Mouse (Mus musculus) intestine, embryonic 16.5 days (tissue): ENCODE measurements around the gene Robo4. TPM values are rescaled to one million over a fixed set of nuclear protein-coding genes. Genes with fewer than 3 reads are reported as not detected.
A peak's percentile ranks its signal among the peaks of the same experiment; 100 is the strongest.

Experiments
- ATAC-seq: fragments of 200-750 bp; cut with Nextera tagmentation; 2 replicates; pipeline ENCODE4 v1.8.0; 2017; ENCODE audit warnings: moderate TSS enrichment, moderate library complexity
- H3K27ac ChIP-seq: fragments of 300-500 bp; sonication (generic); 2 replicates; pipeline ENCODE4 v1.5.1; 2014; ENCODE audit warnings: mild to moderate bottlenecking, low read length
- H3K27me3 ChIP-seq: fragments of 300-500 bp; sonication (generic); replicated peaks from 2 replicates; pipeline ENCODE4 v1.6.1; 2014; ENCODE audit warnings: low read length, control low read depth, mixed read lengths; ENCODE audit not compliant: control insufficient read depth, insufficient read depth
- H3K36me3 ChIP-seq: fragments of 300-500 bp; sonication (generic); 2 replicates; pipeline ENCODE4 v1.6.1; 2014; ENCODE audit warnings: low read length, control low read depth; ENCODE audit not compliant: control insufficient read depth, insufficient read depth
- H3K4me1 ChIP-seq: fragments of 300-500 bp; sonication (generic); 2 replicates; pipeline ENCODE4 v1.6.1; 2014; ENCODE audit warnings: low read length, control low read depth, mixed read lengths; ENCODE audit not compliant: control insufficient read depth, insufficient read depth
- H3K4me2 ChIP-seq: fragments of 300-500 bp; sonication (generic); 2 replicates; pipeline ENCODE4 v1.6.1; 2014; ENCODE audit warnings: low read depth, low read length, control low read depth
- H3K4me3 ChIP-seq: fragments of 300-500 bp; sonication (generic); 2 replicates; pipeline ENCODE4 v1.5.1; 2014; ENCODE audit warnings: mild to moderate bottlenecking, low read length
- H3K9ac ChIP-seq: fragments of 300-500 bp; sonication (generic); 2 replicates; pipeline ENCODE4 v1.6.1; 2014; ENCODE audit warnings: low read depth, low read length
- H3K9me3 ChIP-seq: fragments of 300-500 bp; sonication (generic); 2 replicates; pipeline ENCODE4 v1.6.1; 2016; ENCODE audit warnings: low read length, control low read depth; ENCODE audit not compliant: control insufficient read depth
- WGBS: fragments of 180-500 bp; shearing (Covaris S2); extraction: QIAGEN DNeasy Blood & Tissue Kit; methylation state at CpG from one replicate; pipeline ENCODE4 v1.1.7; 2014; 5-methylcytosine and 5-hydroxymethylcytosine counted together
- polyA plus RNA-seq: library from polyadenylated mRNA; unstranded; fragments of >200 nt; fragmentation: Nextera tagmentation; extraction: Ambion mirVana; gene quantifications from 2 replicates; pipeline ENCODE4 v1.2.1, GENCODE M21; 2015

The Robo4 gene
- 11.7 and 13.9 TPM in 2 replicates for polyA plus RNA-seq

DNA sequence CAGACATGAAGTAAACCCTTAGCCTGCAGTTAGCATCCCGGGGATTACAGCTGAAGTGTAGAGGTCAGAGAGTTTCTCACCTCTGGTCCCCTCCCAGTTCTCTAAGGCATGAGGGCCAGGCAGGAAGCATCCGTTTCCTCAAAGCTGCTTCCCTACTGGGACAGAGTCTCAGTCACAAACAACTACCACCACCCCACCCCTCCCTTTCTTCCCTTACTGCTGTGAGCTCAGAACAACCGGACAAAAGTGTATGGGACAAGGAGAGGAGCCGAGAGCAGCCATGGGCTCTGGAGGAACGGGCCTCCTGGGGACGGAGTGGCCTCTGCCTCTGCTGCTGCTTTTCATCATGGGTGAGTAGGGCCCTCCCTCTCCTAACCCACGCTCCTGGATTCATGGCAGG is at the start of gene Robo4:
Robo4 (plus strand) TSS at position 96 of the 400 bp plus-strand sequence.
- ATAC-seq = peak; percentile 43; the same call in 1 of the 2 replicates
- Histone ChIP-seq H3K36me3 (no peaks in the 10 kb centered on the region), H3K4me2 (no peak within 1 kb of the TSS), H3K4me1 (no peaks in the 10 kb centered on the region), H3K4me3 (peak within 1 kb of the TSS; percentile 25), H3K9ac (peak within 1 kb of the TSS; percentile 22; the same call in 1 of the 2 replicates), H3K9me3 (no peaks in the 10 kb centered on the region), H3K27ac (peak within 1 kb of the TSS; percentile 47; the same call in 1 of the 2 replicates), H3K27me3 (0 out of 2 replicates have a peak, but pooled peaks cover 1% of the 10 kb centered on the region)
- WGBS = 16% methylated on average over 7 of the region's 7 CpGs

DNA sequence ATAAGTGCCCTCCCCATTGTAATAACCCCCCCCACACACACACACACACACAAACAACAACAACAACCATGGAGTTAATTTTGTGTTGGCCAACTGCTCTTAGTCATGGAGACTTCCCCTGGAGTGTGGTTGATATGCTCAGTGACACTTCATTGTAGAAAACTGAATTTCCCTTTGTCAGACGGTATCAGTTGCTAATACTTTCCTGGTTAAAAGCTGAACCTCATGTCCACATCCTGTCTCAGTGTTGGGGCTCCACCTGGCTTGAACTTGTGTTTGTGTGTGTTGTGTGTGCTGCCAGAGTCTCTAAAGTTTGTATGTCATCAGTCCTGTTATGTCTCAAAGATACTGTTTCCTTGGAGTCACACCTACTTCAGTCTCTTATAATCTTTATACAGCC is 47.2 kb upstream of the Robo4 start:
- no peaks in the 10 kb centered on the region for H3K27me3 ChIP-seq
- no peaks in the 10 kb centered on the region for H3K4me1 ChIP-seq
- no peaks in the 10 kb centered on the region for H3K36me3 ChIP-seq
- H3K9me3 ChIP-seq = no peaks in the 10 kb centered on the region
- no peak overlapping the region for H3K27ac ChIP-seq
- H3K4me3 ChIP-seq = no peak overlapping the region
- no peak overlapping the region for H3K9ac ChIP-seq
- 71% methylated on average over 1 of the region's 1 CpGs for WGBS
- no peak for ATAC-seq
- H3K4me2 ChIP-seq = no peak overlapping the region

DNA sequence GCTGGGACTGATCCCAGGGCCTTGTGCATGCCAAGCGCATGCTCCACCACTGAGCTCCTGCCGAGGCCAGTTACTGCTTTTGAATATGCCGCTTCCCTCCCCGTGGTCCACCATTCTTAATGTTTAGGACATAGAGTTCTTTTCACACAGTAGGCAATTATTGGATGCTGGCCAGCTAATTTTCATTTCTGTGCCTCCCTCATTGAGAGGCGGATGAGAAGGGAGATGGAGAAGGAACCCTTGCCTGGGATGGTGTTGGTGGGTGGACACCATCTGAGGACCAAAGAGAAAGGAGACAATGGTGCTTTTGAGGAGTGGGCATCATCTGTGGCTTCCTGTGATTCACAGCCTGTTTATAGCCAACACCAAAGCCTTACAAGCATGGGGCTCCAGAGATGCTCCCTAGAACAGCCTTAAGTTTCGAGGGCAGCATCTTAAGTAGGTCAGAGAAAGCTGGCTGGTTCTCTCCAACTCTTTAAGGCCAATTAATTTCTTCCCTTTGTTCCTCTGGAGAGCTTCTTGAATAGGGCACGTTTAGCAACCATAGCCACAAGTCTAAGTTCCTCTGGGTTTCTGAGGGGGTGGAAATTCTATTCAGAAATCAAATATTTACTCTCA is 42.9 kb upstream of the Robo4 start:
- no peak overlapping the region for H3K27ac ChIP-seq
- no peaks in the 10 kb centered on the region for H3K4me1 ChIP-seq
- H3K9ac ChIP-seq = no peak overlapping the region
- no peaks in the 10 kb centered on the region for H3K27me3 ChIP-seq
- ATAC-seq = no peak
- H3K4me2 ChIP-seq = no peak overlapping the region
- 77% methylated on average over 7 of the region's 7 CpGs for WGBS
- H3K36me3 ChIP-seq = no peaks in the 10 kb centered on the region
- H3K9me3 ChIP-seq = no peaks in the 10 kb centered on the region
- H3K4me3 ChIP-seq = no peak overlapping the region

DNA sequence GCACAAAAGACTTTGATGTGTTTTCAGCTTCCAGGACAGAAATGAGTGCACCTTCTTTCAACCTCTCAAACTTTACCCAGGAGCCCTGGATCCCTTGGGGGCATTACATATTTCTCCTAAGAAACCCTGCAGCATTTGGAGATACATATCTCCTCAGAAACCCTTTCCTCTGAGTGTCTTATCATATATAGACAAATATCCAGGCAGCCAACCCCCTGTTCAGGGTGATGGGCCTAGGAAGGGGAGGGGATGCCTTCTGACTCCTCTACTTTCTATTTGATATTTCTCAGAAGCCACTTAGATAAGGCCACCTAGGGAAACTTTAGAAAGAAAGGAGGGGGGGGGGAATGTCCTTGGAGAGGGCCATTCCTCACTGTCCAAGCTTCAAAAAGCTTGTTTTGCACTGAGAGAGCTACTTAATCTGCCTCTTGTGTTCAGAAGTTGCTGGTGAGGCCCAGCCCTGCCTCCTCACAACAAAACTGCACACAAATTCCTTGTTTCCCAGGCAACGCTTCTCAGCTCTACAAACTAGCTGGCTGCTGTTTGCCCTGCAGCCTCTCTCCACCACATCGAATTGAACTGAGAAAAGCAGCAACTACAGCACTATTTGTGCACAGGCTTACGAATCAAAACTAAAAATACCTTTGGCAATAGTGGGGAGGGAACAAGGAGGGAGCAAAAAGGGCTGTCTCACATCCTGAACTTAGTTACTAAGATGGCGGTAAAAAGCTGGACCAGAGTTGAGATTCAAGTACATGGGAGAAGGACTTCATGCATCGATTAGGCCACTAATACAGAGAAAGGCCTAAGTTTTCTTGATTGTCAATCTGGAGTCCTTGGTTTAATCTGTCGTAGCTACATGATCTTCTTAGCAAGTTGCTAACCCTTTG is 42.1 kb upstream of the Robo4 start:
- no peaks in the 10 kb centered on the region for H3K4me1 ChIP-seq
- 0 out of 2 replicates have a peak, but pooled peaks have one; percentile 26 for ATAC-seq
- no peak overlapping the region for H3K4me3 ChIP-seq
- 50% methylated on average over 6 of the region's 6 CpGs for WGBS
- H3K9me3 ChIP-seq = no peaks in the 10 kb centered on the region
- H3K27me3 ChIP-seq = no peaks in the 10 kb centered on the region
- no peak overlapping the region for H3K27ac ChIP-seq
- H3K36me3 ChIP-seq = no peaks in the 10 kb centered on the region
- no peak overlapping the region for H3K4me2 ChIP-seq
- H3K9ac ChIP-seq = no peak overlapping the region

DNA sequence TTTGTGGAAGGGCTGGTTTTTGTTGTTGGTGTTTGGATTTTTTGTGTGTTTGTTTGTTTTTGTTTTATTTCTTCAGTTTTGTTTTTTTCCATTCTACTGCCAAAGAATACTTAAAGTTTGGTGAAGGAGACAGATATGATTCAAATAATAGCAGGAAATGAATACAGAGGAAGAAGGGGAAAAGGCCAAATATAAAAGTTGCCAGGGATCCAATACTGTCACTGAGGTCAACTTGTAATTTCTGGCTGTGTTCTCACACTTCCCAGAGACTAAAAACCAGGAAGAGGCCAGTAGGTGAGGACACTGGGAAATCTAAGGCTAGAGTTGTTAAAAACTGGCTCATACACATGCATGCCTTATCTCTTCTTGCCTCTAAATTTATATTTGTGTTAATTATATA is 39.6 kb upstream of the Robo4 start:
- no peaks in the 10 kb centered on the region for H3K9me3 ChIP-seq
- no peak for ATAC-seq
- H3K4me2 ChIP-seq = no peak overlapping the region
- H3K36me3 ChIP-seq = no peaks in the 10 kb centered on the region
- no peak overlapping the region for H3K4me3 ChIP-seq
- no peak overlapping the region for H3K27ac ChIP-seq
- H3K4me1 ChIP-seq = no peaks in the 10 kb centered on the region
- H3K9ac ChIP-seq = no peak overlapping the region
- no peaks in the 10 kb centered on the region for H3K27me3 ChIP-seq

DNA sequence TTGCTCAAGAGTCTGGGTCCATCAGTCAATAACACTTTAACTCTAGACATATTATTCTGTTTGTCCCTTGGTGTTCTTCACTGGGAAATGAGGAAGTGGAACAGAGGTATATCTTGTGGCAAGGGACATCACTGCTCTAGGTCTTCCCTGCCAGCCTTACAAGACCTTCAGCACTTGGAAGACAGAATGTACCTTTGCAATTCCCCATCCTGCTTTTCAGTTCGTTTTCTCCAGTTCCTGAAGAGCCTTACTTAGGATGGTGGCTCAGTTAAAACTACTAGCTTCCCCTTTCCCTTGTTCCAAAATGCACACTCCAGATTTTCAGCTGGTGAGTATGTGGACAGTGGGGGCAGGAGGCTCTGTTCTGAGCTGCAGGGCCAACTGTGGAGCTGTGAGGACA is 38.8 kb upstream of the Robo4 start:
- Histone ChIP-seq H3K9me3 (no peaks in the 10 kb centered on the region), H3K9ac (no peak overlapping the region), H3K4me3 (no peak overlapping the region), H3K4me1 (no peaks in the 10 kb centered on the region), H3K4me2 (no peak overlapping the region), H3K36me3 (no peaks in the 10 kb centered on the region), H3K27ac (no peak overlapping the region), H3K27me3 (no peaks in the 10 kb centered on the region)
- WGBS = 72% methylated on average over 1 of the region's 1 CpGs
- no peak for ATAC-seq

DNA sequence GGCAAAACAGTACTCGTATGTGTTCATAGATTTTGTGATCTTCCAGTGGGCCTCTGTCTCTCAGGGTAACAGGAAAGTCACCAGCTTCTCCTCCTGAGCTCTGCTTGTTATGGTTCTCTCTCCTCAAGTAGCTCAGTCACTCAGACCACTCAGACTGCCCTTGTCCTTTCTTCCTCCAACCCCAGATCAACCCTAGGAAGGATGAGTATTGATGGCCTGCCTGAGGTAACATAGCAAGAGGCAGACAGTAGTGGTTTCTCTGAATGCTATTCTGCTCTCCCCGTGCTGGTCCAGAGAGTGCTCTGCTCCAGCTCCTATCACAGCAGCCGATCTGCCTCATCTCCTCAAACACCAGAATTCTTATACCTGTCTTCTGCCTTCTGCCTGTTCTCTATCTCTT is 38.1 kb upstream of the Robo4 start:
- no peak for ATAC-seq
- no peaks in the 10 kb centered on the region for H3K4me1 ChIP-seq
- H3K27ac ChIP-seq = no peak overlapping the region
- no peaks in the 10 kb centered on the region for H3K9me3 ChIP-seq
- no peak overlapping the region for H3K4me3 ChIP-seq
- no peaks in the 10 kb centered on the region for H3K36me3 ChIP-seq
- no peaks in the 10 kb centered on the region for H3K27me3 ChIP-seq
- 67% methylated on average over 3 of the region's 3 CpGs for WGBS
- H3K4me2 ChIP-seq = no peak overlapping the region
- no peak overlapping the region for H3K9ac ChIP-seq

DNA sequence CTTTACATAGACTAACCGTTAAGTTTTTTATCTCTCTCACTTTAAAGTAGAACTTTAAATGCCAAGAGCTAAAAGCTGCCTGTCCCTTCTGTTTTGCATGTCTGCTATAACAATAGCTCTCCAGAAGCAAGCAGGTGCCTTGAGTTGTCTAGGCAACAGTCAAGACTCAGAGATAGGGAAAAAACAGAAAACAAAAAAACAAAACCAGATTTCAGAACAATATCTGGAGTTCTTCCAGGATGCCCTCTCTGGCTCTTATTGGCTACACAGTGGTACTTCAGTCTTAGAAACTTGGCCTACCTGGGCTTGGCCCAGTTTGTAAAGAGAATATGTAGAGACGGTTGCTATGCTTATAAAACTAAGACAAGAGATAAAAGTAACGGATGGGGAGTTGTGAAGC is 37.3 kb upstream of the Robo4 start:
- no peak for ATAC-seq
- Histone ChIP-seq H3K4me2 (no peak overlapping the region), H3K27ac (no peak overlapping the region), H3K4me1 (0 out of 2 replicates have a peak, but pooled peaks cover 2% of the 10 kb centered on the region), H3K4me3 (no peak overlapping the region), H3K36me3 (no peaks in the 10 kb centered on the region), H3K9me3 (no peaks in the 10 kb centered on the region), H3K27me3 (no peaks in the 10 kb centered on the region), H3K9ac (no peak overlapping the region)
- 80% methylated on average over 3 of the region's 3 CpGs for WGBS

DNA sequence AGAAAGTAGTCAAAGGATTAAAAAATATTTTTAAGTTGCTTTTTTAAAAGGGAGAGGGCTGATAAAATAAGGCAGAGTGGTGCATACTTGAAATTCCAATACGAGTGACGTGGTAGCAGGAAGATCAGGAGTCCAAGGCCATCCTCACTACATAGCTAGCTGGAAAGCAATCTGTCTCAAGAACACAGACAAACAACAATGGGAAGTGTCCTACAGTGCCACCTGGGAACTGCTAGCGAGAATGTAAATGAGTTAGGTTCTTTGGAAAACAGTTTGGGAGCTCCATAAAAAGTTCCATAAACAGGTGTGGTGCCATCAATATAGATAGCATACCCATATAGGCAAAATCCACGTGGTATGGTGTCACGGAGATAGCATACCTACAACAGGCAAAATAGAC is 36.0 kb upstream of the Robo4 start:
- no peak overlapping the region for H3K9ac ChIP-seq
- 45% methylated on average over 5 of the region's 5 CpGs for WGBS
- H3K27me3 ChIP-seq = no peaks in the 10 kb centered on the region
- H3K4me1 ChIP-seq = 0 out of 2 replicates have a peak, but pooled peaks cover 2% of the 10 kb centered on the region
- no peak overlapping the region for H3K27ac ChIP-seq
- ATAC-seq = peak; percentile 63
- no peak overlapping the region for H3K4me3 ChIP-seq
- H3K4me2 ChIP-seq = no peak overlapping the region
- no peaks in the 10 kb centered on the region for H3K9me3 ChIP-seq
- no peaks in the 10 kb centered on the region for H3K36me3 ChIP-seq
